Mouse (Mus musculus): Measurements from ENCODE around the gene Dennd1b.

DNA sequence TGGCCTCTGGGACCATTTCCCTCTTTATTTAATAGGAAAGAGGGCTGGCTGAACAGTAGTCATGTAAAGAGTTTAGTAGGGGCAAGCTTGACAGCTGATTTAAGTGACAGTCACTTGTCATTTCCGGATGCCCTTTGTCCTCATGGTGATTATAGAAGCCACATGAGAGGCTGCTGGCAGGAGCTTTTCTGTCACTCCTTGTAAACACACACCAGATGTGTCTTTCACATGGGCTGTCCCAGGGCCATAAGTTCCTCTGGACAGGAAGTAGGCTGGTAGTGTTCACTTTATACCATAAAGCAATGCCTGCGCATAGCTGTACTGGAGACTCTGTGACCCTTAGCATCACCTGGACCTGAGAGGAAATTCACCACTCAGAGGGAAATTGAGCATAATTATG lies 230.8 kb downstream of the Dennd1b start:
- no peak for TF ChIP-seq CTCF (IDR thresholded peaks at IDR 0.05; ENCODE audit: low read depth)
- no peak for TF ChIP-seq EP300 (IDR thresholded peaks at IDR 0.05; ENCODE audit: low read depth)
